Mouse (Mus musculus): Measurements from ENCODE around the gene Hmgb4.

GRCm38 (mm10) chr4:128304049-128304448 lies 43.3 kb upstream of the Hmgb4 start:
- TF ChIP-seq CTCF (IDR thresholded peaks at IDR 0.05; ENCODE audit: low read depth, low read length) (no peak), POLR2A (IDR thresholded peaks at IDR 0.05; ENCODE audit: extremely low read depth, insufficient read depth, low read length) (no peak)

Measured in liver, adult 2 months (tissue).